8 mouse cellular contexts compared by ENCODE assay signal in genomic region chr16:31080573-31081051, GRCm38 (mm10). TPM values are rescaled to one million over a fixed set of nuclear protein-coding genes. Genes with fewer than 3 reads are reported as not detected.
DNase-seq lines count a peak whose midpoint lies in the region; ATAC-seq and TF ChIP-seq lines count a peak whose summit lies in the region.

No protein-coding gene starts in this region.

- peaks cover 10% of the 10 kb centered on the region for H3K4me1 ChIP-seq in embryonic facial prominence, embryonic 12.5 days
- peaks cover 5% of the 10 kb centered on the region for H3K4me1 ChIP-seq in heart, embryonic 11.5 days (ENCODE audit: control insufficient read depth, insufficient read depth, low read length)
- H3K4me1 ChIP-seq in kidney, embryonic 15.5 days: peaks cover 17% of the 10 kb centered on the region
- peaks cover 24% of the 10 kb centered on the region for H3K4me1 ChIP-seq in liver, embryonic 13.5 days (replicated peaks)

- H3K27ac ChIP-seq in embryonic facial prominence, embryonic 12.5 days: peak overlapping the region; percentile 92
- H3K27ac ChIP-seq in heart, embryonic 11.5 days (ENCODE audit: low read depth, low read length): peak overlapping the region; percentile 86
- peak overlapping the region; percentile 97 for H3K27ac ChIP-seq in kidney, embryonic 15.5 days
- H3K27ac ChIP-seq in liver, embryonic 13.5 days: peak overlapping the region; percentile 80

- under 1% methylated on average over 36 of the region's 36 CpGs for WGBS in embryonic facial prominence, embryonic 12.5 days
- WGBS in heart, embryonic 11.5 days (ENCODE audit: insufficient replicate concordance): under 1% methylated on average over 36 of the region's 36 CpGs
- under 1% methylated on average over 36 of the region's 36 CpGs for WGBS in kidney, embryonic 15.5 days
- WGBS in liver, embryonic 13.5 days (ENCODE audit: insufficient replicate concordance): under 1% methylated on average over 36 of the region's 36 CpGs

- peak; percentile 68 for DNase-seq in adrenal gland, postnatal 25 days
- DNase-seq in liver, embryonic 13.5 days: peak; percentile 65
- peak; percentile 80 for DNase-seq in neural tube, embryonic 10.5 days (ENCODE audit: extremely low spot score, low spot score)
- DNase-seq in telencephalon, adult 2 months (ENCODE audit: low read depth, low spot score): peak; percentile 48

- H3K79me2 ChIP-seq in C2C12 (ENCODE audit: control insufficient read depth, insufficient read depth): peaks cover 13% of the 10 kb centered on the region

- no peaks in the 10 kb centered on the region for H3K36me3 ChIP-seq in C2C12 (ENCODE audit: control insufficient read depth, insufficient read depth)
- no peaks in the 10 kb centered on the region for H3K36me3 ChIP-seq in embryonic facial prominence, embryonic 12.5 days
- no peaks in the 10 kb centered on the region; the same call in 1 of the 2 replicates for H3K36me3 ChIP-seq in heart, embryonic 11.5 days (ENCODE audit: control insufficient read depth, insufficient read depth, low read length)
- H3K36me3 ChIP-seq in kidney, embryonic 15.5 days: peaks cover 9% of the 10 kb centered on the region; the same call in 1 of the 2 replicates
- peaks cover 3% of the 10 kb centered on the region; the same call in 1 of the 2 replicates for H3K36me3 ChIP-seq in liver, embryonic 13.5 days

- no peak for TF ChIP-seq CTCF in C2C12 (IDR thresholded peaks at IDR 0.05; ENCODE audit: control insufficient read depth, insufficient read depth, insufficient read length)

- H3K4me3 ChIP-seq in C2C12 (ENCODE audit: insufficient read depth, poor library complexity, severe bottlenecking): peak overlapping the region; percentile 45
- peak overlapping the region; percentile 80 for H3K4me3 ChIP-seq in embryonic facial prominence, embryonic 12.5 days
- H3K4me3 ChIP-seq in heart, embryonic 11.5 days (ENCODE audit: low read depth, low read length): peak overlapping the region; percentile 78
- H3K4me3 ChIP-seq in kidney, embryonic 15.5 days (replicated peaks): peak overlapping the region; percentile 92
- peak overlapping the region; percentile 75 for H3K4me3 ChIP-seq in liver, embryonic 13.5 days (replicated peaks)

- H3ac ChIP-seq in C2C12 (ENCODE audit: control insufficient read depth, insufficient read length, low read depth): peak overlapping the region; percentile 72

- peak overlapping the region; percentile 79 for H3K9ac ChIP-seq in embryonic facial prominence, embryonic 12.5 days
- H3K9ac ChIP-seq in heart, embryonic 11.5 days (ENCODE audit: low read depth, low read length): peak overlapping the region; percentile 80
- peak overlapping the region; percentile 75 for H3K9ac ChIP-seq in kidney, embryonic 15.5 days
- peak overlapping the region; percentile 79 for H3K9ac ChIP-seq in liver, embryonic 13.5 days

- no peaks in the 10 kb centered on the region for H3K27me3 ChIP-seq in C2C12 (ENCODE audit: control insufficient read depth, insufficient read depth, insufficient read length)
- no peaks in the 10 kb centered on the region for H3K27me3 ChIP-seq in embryonic facial prominence, embryonic 12.5 days
- H3K27me3 ChIP-seq in heart, embryonic 11.5 days (ENCODE audit: control insufficient read depth, insufficient read depth, low read length): no peaks in the 10 kb centered on the region
- H3K27me3 ChIP-seq in kidney, embryonic 15.5 days: no peaks in the 10 kb centered on the region
- no peaks in the 10 kb centered on the region for H3K27me3 ChIP-seq in liver, embryonic 13.5 days

- H3K4me2 ChIP-seq in embryonic facial prominence, embryonic 12.5 days (replicated peaks): peak overlapping the region; percentile 96
- peak overlapping the region; percentile 100 for H3K4me2 ChIP-seq in heart, embryonic 11.5 days
- peak overlapping the region; percentile 91 for H3K4me2 ChIP-seq in kidney, embryonic 15.5 days
- peak overlapping the region; percentile 99 for H3K4me2 ChIP-seq in liver, embryonic 13.5 days

- ATAC-seq in embryonic facial prominence, embryonic 12.5 days (ENCODE audit: insufficient number of reproducible peaks, insufficient read depth, low FRiP score, low TSS enrichment): peak; percentile 65
- peak; percentile 52 for ATAC-seq in heart, embryonic 11.5 days (replicated peaks; ENCODE audit: insufficient number of reproducible peaks, low FRiP score, low TSS enrichment)
- ATAC-seq in kidney, embryonic 15.5 days (replicated peaks; ENCODE audit: low FRiP score): peak; percentile 81
- peak; percentile 62 for ATAC-seq in liver, embryonic 13.5 days (ENCODE audit: low read depth)

- peaks cover 2% of the 10 kb centered on the region for H3K79me3 ChIP-seq in C2C12 (ENCODE audit: low read depth)

- H3K9me3 ChIP-seq in embryonic facial prominence, embryonic 12.5 days: no peaks in the 10 kb centered on the region
- no peaks in the 10 kb centered on the region for H3K9me3 ChIP-seq in heart, embryonic 11.5 days (replicated peaks; ENCODE audit: control insufficient read depth, low read length)
- H3K9me3 ChIP-seq in kidney, embryonic 15.5 days (replicated peaks): no peaks in the 10 kb centered on the region
- H3K9me3 ChIP-seq in liver, embryonic 13.5 days (replicated peaks): no peaks in the 10 kb centered on the region

TF ChIP-seq in C2C12, 6 proteins besides CTCF, POLR2A, EP300 and RAD21:
- TF ChIP-seq MYOD1 (IDR thresholded peaks at IDR 0.05; ENCODE audit: control insufficient read depth, insufficient read length, low read depth) (no peak), USF1 (IDR thresholded peaks at IDR 0.05; ENCODE audit: low read depth) (no peak), FOSL1 (IDR thresholded peaks at IDR 0.05; ENCODE audit: insufficient read depth, low read length, poor library complexity, severe bottlenecking) (no peak)

RNA-seq across cellular contexts. Expression of gene Xxylt1, which starts 0.6 kb away (rescaled TPM):
- 10.4 TPM for polyA plus RNA-seq in C2C12 (2012; fragmentation: generic; extraction: Trizol)
- total RNA-seq in adrenal gland, postnatal 25 days (2021): 11.9 and 14.9 TPM in 2 replicates
- 24.5 and 25.8 TPM in 2 replicates for polyA plus RNA-seq in embryonic facial prominence, embryonic 12.5 days (2016; fragmentation: Nextera tagmentation; extraction: Ambion mirVana)
- polyA plus RNA-seq in heart, embryonic 11.5 days (2014; fragmentation: Nextera tagmentation; extraction: Ambion mirVana): 10.3 and 12.2 TPM in 2 replicates
- 19.2 and 20.2 TPM in 2 replicates for polyA plus RNA-seq in kidney, embryonic 15.5 days (2015; fragmentation: Nextera tagmentation; extraction: Ambion mirVana)
- polyA plus RNA-seq in liver, embryonic 13.5 days (2015; fragmentation: Nextera tagmentation; extraction: Ambion mirVana): 2.9 and 3.1 TPM in 2 replicates

Comparison
In these comparisons a context has a peak if more than half of its experiments do, and no peak if none do; other contexts are left out.
1. Peak in every context shown above with its lines: DNase-seq, ATAC-seq, H3K4me3 ChIP-seq and H3K27ac ChIP-seq.